Mouse (Mus musculus) megakaryocyte, embryonic 14.5 days (primary cell): ENCODE measurements at regions not wholly inside any gene's neighbourhood (a gene's known extent, or its start where the extent isn't known, plus 50 kb on each side); places are given as distances from the start of the nearest gene placed in this dataset.

ENCODE experiments used
- H3K27me3 ChIP-seq: replicated peaks from 2 replicates; pipeline ENCODE3; 2012; ENCODE audit warnings: inconsistent platforms
- H3K36me3 ChIP-seq: replicated peaks from 2 replicates; pipeline ENCODE3; 2012; ENCODE audit warnings: low read length, inconsistent platforms, mixed read lengths
- H3K4me1 ChIP-seq: 2 replicates; pipeline ENCODE4 v1.6.1; 2012; ENCODE audit warnings: inconsistent platforms
- H3K4me3 ChIP-seq: replicated peaks from 2 replicates; pipeline ENCODE3; 2012; ENCODE audit warnings: moderate library complexity, mild to moderate bottlenecking, inconsistent platforms
- H3K9me3 ChIP-seq: 2 replicates; pipeline ENCODE4 v1.6.1; 2012; ENCODE audit warnings: inconsistent platforms
- FLI1 ChIP-seq: IDR thresholded peaks from 2 replicates; pipeline ENCODE4 v1.6.1; 2012; ENCODE audit warnings: low read length, inconsistent platforms, mixed read lengths
- GATA1 ChIP-seq: IDR thresholded peaks from 3 replicates; pipeline ENCODE4 v1.6.1; 2012; ENCODE audit warnings: mixed read lengths, low read length, inconsistent platforms, borderline replicate concordance

GRCm38 (mm10) chr11:52685436-52685835 lies 79.0 kb upstream of the Fstl4 start:
- H3K4me3 ChIP-seq = no peak overlapping the region
- no peaks in the 10 kb centered on the region for H3K27me3 ChIP-seq
- no peak for TF ChIP-seq FLI1
- TF ChIP-seq GATA1 = no peak
- no peaks in the 10 kb centered on the region for H3K4me1 ChIP-seq
- peaks cover 59% of the 10 kb centered on the region for H3K9me3 ChIP-seq
- no peaks in the 10 kb centered on the region for H3K36me3 ChIP-seq

GRCm38 (mm10) chr11:52692701-52693100 lies 71.7 kb upstream of the Fstl4 start:
- TF ChIP-seq GATA1 = no peak
- peaks cover 26% of the 10 kb centered on the region for H3K9me3 ChIP-seq
- no peaks in the 10 kb centered on the region for H3K4me1 ChIP-seq
- no peak overlapping the region for H3K4me3 ChIP-seq
- peaks cover 4% of the 10 kb centered on the region for H3K27me3 ChIP-seq
- no peaks in the 10 kb centered on the region for H3K36me3 ChIP-seq

GRCm38 (mm10) chr11:52701682-52702081 lies 62.8 kb upstream of the Fstl4 start:
- H3K9me3 ChIP-seq = no peaks in the 10 kb centered on the region
- H3K4me3 ChIP-seq = no peak overlapping the region
- peaks cover 2% of the 10 kb centered on the region for H3K27me3 ChIP-seq
- no peaks in the 10 kb centered on the region for H3K36me3 ChIP-seq
- H3K4me1 ChIP-seq = no peaks in the 10 kb centered on the region
- TF ChIP-seq GATA1 = no peak

- Histone ChIP-seq H3K27me3 (peaks cover 2% of the 10 kb centered on the region), H3K36me3 (no peaks in the 10 kb centered on the region)
- TF ChIP-seq GATA1 (no peak), FLI1 (no peak)
Observed at GRCm38 (mm10) chr11:52703391-52703790, 61.0 kb upstream of the Fstl4 start.

More at GRCm38 (mm10) chr11:52703391-52703790, 61.0 kb upstream of the Fstl4 start:
- Histone ChIP-seq H3K4me3 (no peak overlapping the region), H3K9me3 (no peaks in the 10 kb centered on the region), H3K4me1 (no peaks in the 10 kb centered on the region)
